Mouse (Mus musculus): ENCODE data around the gene Susd2. TPM values are rescaled to one million over a fixed set of nuclear protein-coding genes. Genes with fewer than 3 reads are reported as not detected.

The Susd2 gene
- total and polyA plus RNA-seq, 3 experiments = 0.51 to 3.0 (median 0.70) TPM

- no peak for TF ChIP-seq IRF4 (IDR thresholded peaks at IDR 0.05; ENCODE audit: low read depth, low read length)
- TF ChIP-seq MAZ (IDR thresholded peaks at IDR 0.05; ENCODE audit: low read depth, low read length) = no peak
- no peak for TF ChIP-seq USF2 (conservative IDR thresholded peaks at IDR 0.05; ENCODE audit: low read depth, low read length)
- no peak for TF ChIP-seq UBTF (IDR thresholded peaks at IDR 0.05; ENCODE audit: low read depth, low read length)
- TF ChIP-seq MEF2A (IDR thresholded peaks at IDR 0.05; ENCODE audit: borderline replicate concordance, low read depth, low read length) = no peak
- TF ChIP-seq SMC3 (IDR thresholded peaks at IDR 0.05; ENCODE audit: low read depth, low read length) = no peak
- TF ChIP-seq MAFK (IDR thresholded peaks at IDR 0.05; ENCODE audit: insufficient replicate concordance, low read length) = no peak
- no peak for TF ChIP-seq HCFC1 (IDR thresholded peaks at IDR 0.05; ENCODE audit: low read depth, low read length)
- TF ChIP-seq NRF1 (IDR thresholded peaks at IDR 0.05; ENCODE audit: low read depth, low read length) = no peak
- TF ChIP-seq ELF1 (IDR thresholded peaks at IDR 0.05; ENCODE audit: low read depth, low read length) = no peak
- no peak for TF ChIP-seq SIN3A (IDR thresholded peaks at IDR 0.05; ENCODE audit: low read length)
- no peak for TF ChIP-seq MYC (IDR thresholded peaks at IDR 0.05; ENCODE audit: low read depth, low read length)
- no peak for TF ChIP-seq POLR2AphosphoS2 (IDR thresholded peaks at IDR 0.05; ENCODE audit: low read depth, low read length)
- TF ChIP-seq JUN (IDR thresholded peaks at IDR 0.05; ENCODE audit: insufficient read depth, low read depth, low read length) = no peak
- dilution Hi-C loops (cut with MboI; ENCODE audit: extremely low pct_ligation_motif_present, extremely low pct_unique_long_range_greater_than_20kb, low sequenced_read_pairs) (no loop called here), in situ Hi-C loops (cut with MboI; ENCODE audit: low pct_ligation_motif_present, low pct_unique_long_range_greater_than_20kb, low sequenced_read_pairs) (no loop called here)
Observed at GRCm38 (mm10) chr10:75627490-75627889, 16.3 kb downstream of the Susd2 start.

GRCm38 (mm10) chr10:75626991-75627390 is 16.8 kb downstream of the Susd2 start:
- H3K9ac ChIP-seq (ENCODE audit: insufficient read depth, low read depth) = no peak overlapping the region
- DNase-seq (ENCODE audit: extremely low read depth) = no peak
- H3K27ac ChIP-seq (ENCODE audit: insufficient read depth, low read depth) = no peak overlapping the region
- no peaks in the 10 kb centered on the region for H3K27me3 ChIP-seq (replicated peaks)
- no peaks in the 10 kb centered on the region for H3K36me3 ChIP-seq (replicated peaks in 1 of 2; ENCODE audit: control insufficient read depth in 1 of 2, insufficient read depth in 1 of 2, low read length in 1 of 2)
- no peak overlapping the region for H3K4me3 ChIP-seq (replicated peaks in 1 of 3; ENCODE audit: low read depth in 2 of 3, low read length in 2 of 3, poor library complexity in 1 of 3)
- H3K4me2 ChIP-seq (ENCODE audit: insufficient read depth, low read depth, poor library complexity, severe bottlenecking) = no peak overlapping the region
- dilution Hi-C loops (cut with MboI; ENCODE audit: extremely low pct_ligation_motif_present, extremely low pct_unique_long_range_greater_than_20kb, low sequenced_read_pairs) (no loop called here), in situ Hi-C loops (cut with MboI; ENCODE audit: low pct_ligation_motif_present, low pct_unique_long_range_greater_than_20kb, low sequenced_read_pairs) (no loop called here)
- H3K79me2 ChIP-seq (replicated peaks; ENCODE audit: control insufficient read depth, extremely low read depth, insufficient read depth, poor library complexity, severe bottlenecking) = no peaks in the 10 kb centered on the region
- no peaks in the 10 kb centered on the region for H3K4me1 ChIP-seq (ENCODE audit: control insufficient read depth in 1 of 2, insufficient read depth in 2 of 2)
- H3K9me3 ChIP-seq (replicated peaks; ENCODE audit: low read length) = peaks cover 9% of the 10 kb centered on the region
- TF ChIP-seq ZMIZ1 (IDR thresholded peaks at IDR 0.05; ENCODE audit: low read depth, low read length) (no peak), E2F4 (IDR thresholded peaks at IDR 0.05; ENCODE audit: insufficient replicate concordance, low read depth, low read length) (no peak), ETS1 (conservative IDR thresholded peaks at IDR 0.05; ENCODE audit: low read depth, low read length) (no peak), ZNF384 (IDR thresholded peaks at IDR 0.05; ENCODE audit: low read depth, low read length) (no peak), RAD21 (IDR thresholded peaks at IDR 0.05; ENCODE audit: low read depth, low read length) (no peak), CTCF (conservative IDR thresholded peaks at IDR 0.05 in 1 of 2, IDR thresholded peaks at IDR 0.05 in 1 of 2; ENCODE audit: low read depth in 2 of 2, low read length in 2 of 2) (no peak), MEF2A (IDR thresholded peaks at IDR 0.05; ENCODE audit: borderline replicate concordance, low read depth, low read length) (no peak), PAX5 (IDR thresholded peaks at IDR 0.05; ENCODE audit: low read length) (no peak), RCOR1 (conservative IDR thresholded peaks at IDR 0.05; ENCODE audit: low read depth, low read length) (no peak)

More at GRCm38 (mm10) chr10:75627490-75627889, 16.3 kb downstream of the Susd2 start:
- Histone ChIP-seq H3K9ac (ENCODE audit: insufficient read depth, low read depth) (no peak overlapping the region), H3K27me3 (replicated peaks) (no peaks in the 10 kb centered on the region), H3K79me2 (replicated peaks; ENCODE audit: control insufficient read depth, extremely low read depth, insufficient read depth, poor library complexity, severe bottlenecking) (no peaks in the 10 kb centered on the region), H3K4me3 (replicated peaks in 1 of 3; ENCODE audit: low read depth in 2 of 3, low read length in 2 of 3, poor library complexity in 1 of 3) (no peak overlapping the region), H3K36me3 (replicated peaks in 1 of 2; ENCODE audit: control insufficient read depth in 1 of 2, insufficient read depth in 1 of 2, low read length in 1 of 2) (no peaks in the 10 kb centered on the region), H3K4me2 (ENCODE audit: insufficient read depth, low read depth, poor library complexity, severe bottlenecking) (no peak overlapping the region), H3K27ac (ENCODE audit: insufficient read depth, low read depth) (no peak overlapping the region), H3K4me1 (ENCODE audit: control insufficient read depth in 1 of 2, insufficient read depth in 2 of 2) (no peaks in the 10 kb centered on the region), H3K9me3 (replicated peaks; ENCODE audit: low read length) (peaks cover 6% of the 10 kb centered on the region)
- DNase-seq (ENCODE audit: extremely low read depth) = no peak

All from CH12.LX (cell line).